In genomic region chr15:51628518-51628917, GRCm38 (mm10) we compare ENCODE assay signal across 13 mouse cellular contexts.
A peak's percentile ranks its signal among the peaks of the same experiment; 100 is the strongest.
DNase-seq lines count a peak whose midpoint lies in the region; ATAC-seq and TF ChIP-seq lines count a peak whose summit lies in the region.
"Had no signal": no experiment of that assay in that cellular context is flagged by ENCODE, and none has a peak within 500 bp of the region (broad histone marks: within the 10 kb centered on the region; RNA-seq: fewer than 3 reads in every experiment).

No protein-coding gene starts in this region.

- no peak overlapping the region for H3K27ac ChIP-seq in lung, embryonic 14.5 days (ENCODE audit: low read depth)
- H3K27ac ChIP-seq: embryonic facial prominence, embryonic 15.5 days; heart, embryonic 15.5 days had no signal

- 26% methylated on average over 4 of the region's 4 CpGs for WGBS in lung, embryonic 14.5 days
- WGBS in lung, adult 2 months = 46% methylated on average over 4 of the region's 4 CpGs

- TF ChIP-seq CTCF in lung, embryonic 14.5 days (IDR thresholded peaks at IDR 0.05; ENCODE audit: low read depth) = no peak
- TF ChIP-seq CTCF in lung, adult 2 months (IDR thresholded peaks at IDR 0.05; ENCODE audit: insufficient read depth, low read length) = no peak

- ATAC-seq in lung, embryonic 14.5 days (ENCODE audit: insufficient read depth) = peak; percentile 99
- ATAC-seq: activated CD4-positive, CD25-positive, alpha-beta regulatory T cell, adult 4 months had no signal

- no peak overlapping the region for H3K4me2 ChIP-seq in lung, embryonic 14.5 days
- H3K4me2 ChIP-seq: embryonic facial prominence, embryonic 15.5 days; heart, embryonic 15.5 days had no signal

- H3K9ac ChIP-seq in lung, embryonic 14.5 days = no peak overlapping the region
- H3K9ac ChIP-seq: embryonic facial prominence, embryonic 15.5 days; heart, embryonic 15.5 days had no signal

- H3K27me3 ChIP-seq in lung, embryonic 14.5 days (ENCODE audit: insufficient read depth, low read length) = no peaks in the 10 kb centered on the region
- H3K27me3 ChIP-seq: embryonic facial prominence, embryonic 15.5 days; heart, embryonic 15.5 days had no signal

- TF ChIP-seq POLR2A in lung, adult 2 months (IDR thresholded peaks at IDR 0.05; ENCODE audit: borderline replicate concordance, extremely low read depth, low read depth, low read length) = no peak

- no peaks in the 10 kb centered on the region for H3K9me3 ChIP-seq in lung, embryonic 14.5 days (ENCODE audit: low read depth, low read length)
- H3K9me3 ChIP-seq: embryonic facial prominence, embryonic 15.5 days; heart, embryonic 15.5 days had no signal

- H3K4me1 ChIP-seq in lung, embryonic 14.5 days (ENCODE audit: insufficient read depth) = no peaks in the 10 kb centered on the region
- no peaks in the 10 kb centered on the region for H3K4me1 ChIP-seq in lung, adult 2 months (ENCODE audit: control insufficient read depth, insufficient read depth, low read length)
- H3K4me1 ChIP-seq: embryonic facial prominence, embryonic 15.5 days; heart, embryonic 15.5 days had no signal

- H3K4me3 ChIP-seq in lung, embryonic 14.5 days (ENCODE audit: low read depth, low read length) = no peak overlapping the region
- no peak overlapping the region for H3K4me3 ChIP-seq in lung, adult 2 months (replicated peaks; ENCODE audit: extremely low read depth, low read depth, low read length)
- H3K4me3 ChIP-seq: embryonic facial prominence, embryonic 15.5 days; heart, embryonic 15.5 days had no signal

- no peaks in the 10 kb centered on the region for H3K36me3 ChIP-seq in lung, embryonic 14.5 days (ENCODE audit: insufficient read depth)
- H3K36me3 ChIP-seq: embryonic facial prominence, embryonic 15.5 days; heart, embryonic 15.5 days had no signal

- peak; percentile 92 for DNase-seq in lung, embryonic 14.5 days
- DNase-seq in lung, adult 2 months = no peak
- peak; percentile 49 for DNase-seq in embryo, embryonic 10 days (ENCODE audit: low spot score)
- peak; percentile 67 for DNase-seq in forelimb bud, embryonic 11.5 days (ENCODE audit: low read depth, low spot score)
- DNase-seq in lung, postnatal 4 days = peak; percentile 47 to 76
- no peak for DNase-seq in ovary, postnatal 10 days (ENCODE audit: low spot score)
- DNase-seq in adrenal gland, adult 2 months = no peak
- DNase-seq in liver = no peak
- DNase-seq: gastrocnemius, postnatal 14 days; thymus, postnatal 4 days had no signal

Comparison
In these comparisons a context has a peak if more than half of its experiments do, and no peak if none do; other contexts are left out.
1. DNase-seq: peak in lung, embryonic 14.5 days (single experiment), embryo, embryonic 10 days (single experiment), forelimb bud, embryonic 11.5 days (single experiment) and lung, postnatal 4 days (2 of 2); none in lung, adult 2 months (single experiment), ovary, postnatal 10 days (single experiment), adrenal gland, adult 2 months (single experiment) and liver (single experiment).